Mouse (Mus musculus) MN1 (cell line): Measurements from ENCODE around the gene Mrgprg.

Experiments
- DNase-seq: peaks from one replicate; pipeline ENCODE4 v3.0.0-alpha.2; 2016; ENCODE audit warnings: low spot score

Gene Mrgprg

GRCm38 (mm10) chr7:143755357-143756124 is 11.3 kb downstream of the Mrgprg start:
- no peak for DNase-seq

DNA sequence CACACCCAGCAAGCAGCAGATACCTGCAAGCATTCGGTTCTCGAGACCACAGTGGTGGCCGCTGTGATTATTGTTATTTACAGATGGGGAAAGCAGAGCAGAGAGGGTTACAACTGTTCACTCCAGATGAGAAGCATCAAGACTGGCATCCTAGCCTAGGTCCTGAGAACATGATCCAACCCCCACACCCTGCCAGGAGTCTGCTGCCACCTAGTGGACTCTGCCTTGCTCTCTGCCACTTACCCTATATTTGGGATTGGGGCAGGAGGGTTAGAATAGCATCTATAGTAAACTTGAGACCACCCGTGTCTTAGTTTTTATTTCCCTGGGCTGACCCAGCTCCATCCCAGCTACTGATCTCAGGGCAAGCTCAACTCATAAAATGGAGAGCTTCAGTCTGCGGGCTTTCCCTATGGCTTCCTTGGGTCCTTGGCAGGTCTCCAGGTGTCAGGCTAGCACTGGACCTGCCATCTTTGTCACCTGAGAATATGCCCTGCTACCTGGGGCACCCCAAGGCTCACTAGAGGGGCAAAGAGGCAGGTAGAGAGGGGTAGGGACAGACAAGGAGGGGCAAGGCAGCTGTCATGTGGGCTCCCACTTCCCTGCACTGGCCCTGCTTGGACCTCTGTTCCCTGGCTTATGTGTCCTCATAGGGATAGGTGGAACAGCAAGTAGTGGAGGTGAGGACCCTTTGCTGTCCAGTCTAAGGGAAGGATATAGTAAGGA is 12.6 kb downstream of the Mrgprg start:
- DNase-seq: peak; percentile 70

GRCm38 (mm10) chr7:143752606-143753005 is 14.2 kb downstream of the Mrgprg start:
- no peak for DNase-seq

DNA sequence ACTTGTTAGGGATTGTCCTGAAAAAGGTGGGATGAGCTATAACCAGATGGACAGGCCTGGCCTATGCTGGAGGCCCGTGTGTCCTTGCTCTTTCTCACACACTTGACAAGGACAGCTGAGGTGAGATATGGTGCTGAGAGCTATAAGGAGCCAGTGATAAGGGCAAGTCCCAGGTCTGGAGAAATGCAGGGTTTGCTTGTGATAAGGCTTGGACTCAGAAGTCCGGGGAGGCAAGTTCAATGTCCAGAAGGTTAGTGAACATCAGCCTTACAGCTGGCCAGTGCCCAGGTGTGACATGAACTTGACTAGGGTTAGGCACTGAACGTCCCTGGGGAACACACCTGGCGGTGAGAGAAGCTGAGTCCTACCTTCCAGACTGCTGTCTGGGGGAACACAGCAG is 14.7 kb downstream of the Mrgprg start:
- no peak for DNase-seq

DNA sequence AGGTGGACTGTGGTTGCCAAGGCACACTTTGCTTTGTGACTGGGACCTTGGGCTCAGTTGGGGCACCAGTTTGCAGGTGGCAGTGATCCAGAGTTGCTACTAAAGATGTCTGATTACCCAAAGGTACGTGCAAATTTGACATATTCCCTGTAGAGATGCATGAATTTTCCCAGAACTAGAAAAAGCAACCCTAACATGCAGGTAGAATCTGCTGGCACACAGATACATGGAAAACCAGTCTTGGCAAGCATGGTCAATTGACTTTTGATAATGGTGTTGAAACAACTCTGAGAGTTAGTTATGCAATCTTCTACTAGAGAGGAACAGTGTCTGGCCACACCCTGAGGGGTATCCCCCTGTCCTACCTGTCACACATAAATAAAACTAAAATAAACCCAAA is 15.4 kb downstream of the Mrgprg start:
- DNase-seq: no peak

GRCm38 (mm10) chr7:143749045-143749444 is 17.7 kb downstream of the Mrgprg start:
- DNase-seq: no peak

- peak; percentile 90 for DNase-seq
Observed at GRCm38 (mm10) chr7:143748041-143748868, 18.5 kb downstream of the Mrgprg start.

DNA sequence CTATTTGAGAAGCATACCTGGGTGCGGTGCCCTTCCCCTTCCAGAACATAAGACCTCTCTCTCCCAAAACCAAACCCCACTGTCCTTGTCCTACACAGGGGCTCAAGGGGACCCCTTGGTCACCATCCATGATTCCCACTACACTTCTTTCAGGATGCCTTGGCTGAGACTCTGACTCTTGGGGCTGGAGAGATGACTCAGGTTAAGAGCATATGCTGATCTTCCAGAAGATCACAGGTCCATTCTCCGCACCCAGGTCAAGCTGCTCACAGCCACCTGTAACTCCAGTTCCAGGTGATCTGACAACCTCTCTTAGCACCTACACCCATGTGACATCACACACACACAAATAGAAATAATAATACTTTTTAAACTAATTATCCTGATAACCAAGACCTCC is 26.1 kb downstream of the Mrgprg start:
- DNase-seq: peak; percentile 29

GRCm38 (mm10) chr7:143739511-143740461 is 27.0 kb downstream of the Mrgprg start:
- peak; percentile 82 for DNase-seq

DNA sequence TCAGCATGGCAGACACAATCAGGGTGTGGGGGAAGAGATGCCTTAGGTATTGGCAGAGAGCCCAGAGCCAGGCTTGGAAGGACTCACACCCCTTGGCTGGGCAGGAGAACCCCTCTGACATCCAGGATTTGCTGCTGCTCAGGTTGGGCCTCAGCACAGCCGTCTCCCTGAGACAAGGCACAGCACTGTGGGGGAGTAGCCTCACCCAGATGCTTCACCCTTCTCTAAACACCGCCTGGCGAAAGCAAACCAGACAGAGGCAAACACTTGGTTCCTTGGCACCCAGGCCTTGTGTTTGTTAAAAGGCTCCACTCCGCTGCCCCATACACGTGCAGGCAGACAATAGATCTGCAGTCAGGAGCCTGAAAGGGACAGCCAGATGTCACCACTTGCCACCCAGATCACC is 28.2 kb downstream of the Mrgprg start:
- peak; percentile 63 for DNase-seq

DNA sequence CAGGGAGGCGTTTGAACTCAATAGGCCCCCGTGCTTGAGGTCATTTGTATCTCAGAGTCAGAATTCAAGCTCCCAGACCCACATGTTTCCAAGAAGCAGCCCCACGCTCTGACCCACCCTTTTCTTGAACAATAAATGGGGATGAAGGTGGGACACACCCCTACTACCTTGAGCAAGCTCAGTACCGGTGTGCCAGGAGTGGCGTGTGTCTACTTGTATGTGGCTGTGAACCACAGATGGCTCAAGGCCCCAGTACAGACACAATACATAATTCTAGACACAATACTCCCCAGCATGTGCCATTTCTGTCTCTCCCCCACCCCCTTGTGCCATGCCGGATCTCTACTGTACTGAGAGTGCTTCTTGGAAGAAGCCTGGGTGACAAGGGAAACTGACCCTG is 28.6 kb downstream of the Mrgprg start:
- no peak for DNase-seq

DNA sequence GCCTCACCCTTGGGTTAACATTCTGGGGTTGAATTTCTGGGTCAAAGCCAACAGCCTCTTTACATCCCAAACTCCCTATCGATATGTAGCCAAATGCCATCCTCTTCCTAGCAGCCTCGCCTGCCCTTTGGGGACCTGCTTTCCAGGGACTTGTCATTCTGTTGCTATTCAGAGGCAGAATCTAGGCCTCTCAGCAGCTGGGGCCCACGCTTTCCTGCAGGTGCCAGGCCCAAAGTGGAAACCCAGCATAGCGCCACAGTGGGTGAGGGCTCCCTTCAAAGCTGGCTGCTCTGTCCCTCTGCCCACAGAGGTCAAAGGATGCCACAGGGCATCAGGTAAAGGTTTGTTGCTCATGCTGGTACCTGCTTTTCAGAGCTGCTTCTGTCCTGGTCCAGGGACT is 33.0 kb downstream of the Mrgprg start:
- DNase-seq: no peak

DNA sequence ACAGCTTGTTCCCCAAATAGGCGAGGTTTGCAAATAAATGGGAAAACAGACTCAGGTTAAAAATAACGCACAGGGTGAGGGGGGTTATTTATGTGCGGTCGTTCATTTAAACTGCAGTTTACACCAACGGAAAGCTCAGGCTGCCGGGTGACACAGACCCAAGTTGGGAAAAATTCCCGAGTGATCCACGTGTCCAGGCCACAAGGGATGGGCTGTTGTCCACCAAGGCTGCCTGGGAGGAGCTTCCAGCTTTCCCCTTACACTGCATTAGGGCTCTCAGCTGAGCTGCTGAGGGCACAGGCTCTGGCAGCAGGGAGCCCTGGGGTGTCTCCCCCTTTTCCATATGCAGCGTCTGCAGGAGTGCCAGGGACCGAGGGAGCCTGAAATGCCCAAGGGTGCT is 36.9 kb downstream of the Mrgprg start:
- DNase-seq: no peak

- DNase-seq: no peak
Observed at GRCm38 (mm10) chr7:143726396-143726795, 40.4 kb downstream of the Mrgprg start.

GRCm38 (mm10) chr7:143723841-143724240 is 43.0 kb downstream of the Mrgprg start:
- DNase-seq: no peak

DNA sequence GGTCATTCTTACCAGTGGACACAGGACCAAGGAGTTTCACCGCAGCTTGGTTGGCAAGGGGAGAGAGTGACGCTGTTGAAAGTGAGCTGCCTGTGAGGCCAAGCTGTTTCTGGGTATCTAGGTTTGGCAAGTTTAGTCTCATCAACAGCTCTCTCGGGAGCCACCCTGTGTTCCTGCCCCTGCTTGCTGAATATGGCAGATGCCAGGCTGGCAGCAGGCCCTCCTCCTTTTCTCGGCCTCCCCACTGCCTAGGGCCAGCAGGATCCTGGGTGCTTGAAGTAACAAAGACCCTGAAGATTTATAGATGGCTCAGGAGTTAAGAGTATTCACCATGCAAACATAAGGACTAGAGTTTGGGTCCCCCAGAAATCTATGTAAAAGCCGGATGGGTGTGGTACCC is 44.1 kb downstream of the Mrgprg start:
- no peak for DNase-seq

GRCm38 (mm10) chr7:143717811-143718210 is 49.0 kb downstream of the Mrgprg start:
- DNase-seq: no peak
